Mouse (Mus musculus) kidney, postnatal 0 days (tissue): ENCODE data around the gene Arhgef17. TPM values are rescaled to one million over a fixed set of nuclear protein-coding genes. Genes with fewer than 3 reads are reported as not detected.

ENCODE experiments used
- ATAC-seq: fragments of 200-750 bp; cut with Nextera tagmentation; replicated peaks from 2 replicates; pipeline ENCODE4 v1.8.0; 2017; ENCODE audit warnings: low read depth, moderate number of reproducible peaks, moderate TSS enrichment, moderate library complexity; ENCODE audit not compliant: low FRiP score
- DNase-seq: peaks from one replicate; pipeline ENCODE4 v3.0.0-alpha.2; 2016; ENCODE audit warnings: low spot score
- H3K27ac ChIP-seq: fragments of 300-500 bp; sonication (generic); 2 replicates; pipeline ENCODE4 v1.5.1; 2014; ENCODE audit warnings: mild to moderate bottlenecking
- H3K27me3 ChIP-seq: fragments of 300-500 bp; sonication (generic); 2 replicates; pipeline ENCODE4 v1.6.1; 2014; ENCODE audit warnings: low read length, mixed read lengths; ENCODE audit not compliant: insufficient read depth
- H3K36me3 ChIP-seq: fragments of 300-500 bp; sonication (generic); 2 replicates; pipeline ENCODE4 v1.6.1; 2014; ENCODE audit warnings: low read length, mixed read lengths; ENCODE audit not compliant: insufficient read depth
- H3K4me1 ChIP-seq: fragments of 300-500 bp; sonication (generic); replicated peaks from 2 replicates; pipeline ENCODE4 v1.6.1; 2014; ENCODE audit warnings: antibody characterized with exemption, low read length, mixed read lengths; ENCODE audit not compliant: insufficient read depth
- H3K4me2 ChIP-seq: fragments of 300-500 bp; sonication (generic); 2 replicates; pipeline ENCODE4 v1.6.1; 2014; ENCODE audit warnings: mild to moderate bottlenecking, low read length, moderate library complexity, mixed read lengths
- H3K4me3 ChIP-seq: fragments of 300-500 bp; sonication (generic); replicated peaks from 2 replicates; pipeline ENCODE4 v1.5.1; 2014; ENCODE audit warnings: low read depth, low read length
- H3K9ac ChIP-seq: fragments of 300-500 bp; sonication (generic); 2 replicates; pipeline ENCODE4 v1.6.1; 2014; ENCODE audit warnings: low read depth, low read length
- H3K9me3 ChIP-seq: fragments of 300-500 bp; sonication (generic); replicated peaks from 2 replicates; pipeline ENCODE4 v1.6.1; 2016; ENCODE audit warnings: low read length, inconsistent platforms, mixed read lengths
- CTCF ChIP-seq: IDR thresholded peaks from 2 replicates; pipeline ENCODE4 v1.5.1; 2016; ENCODE audit warnings: antibody characterized with exemption, low read depth, mild to moderate bottlenecking, moderate library complexity
- WGBS: fragments of 180-500 bp; shearing (Covaris S2); extraction: QIAGEN DNeasy Blood & Tissue Kit; methylation state at CpG from one replicate; pipeline ENCODE4 v1.1.7; 2014; 5-methylcytosine and 5-hydroxymethylcytosine counted together
- polyA plus RNA-seq: library from polyadenylated mRNA; unstranded; fragments of >200 nt; fragmentation: Nextera tagmentation; extraction: Ambion mirVana; gene quantifications from 2 replicates; pipeline ENCODE4 v1.2.1, GENCODE M21; 2015

Gene Arhgef17
- polyA plus RNA-seq, 1 experiment from 2014 or later = 7.8 TPM

GRCm38 (mm10) chr7:100876771-100877170, 55.1 kb downstream of the Arhgef17 start:
- WGBS = 89% methylated on average over 9 of the region's 9 CpGs
- H3K9me3 ChIP-seq = no peaks in the 10 kb centered on the region
- no peak for DNase-seq
- no peak overlapping the region for H3K27ac ChIP-seq
- H3K4me3 ChIP-seq = no peak overlapping the region
- peaks cover 71% of the 10 kb centered on the region for H3K36me3 ChIP-seq
- no peaks in the 10 kb centered on the region for H3K27me3 ChIP-seq
- H3K4me2 ChIP-seq = no peak overlapping the region
- peaks cover 3% of the 10 kb centered on the region; the same call in 1 of the 2 replicates for H3K4me1 ChIP-seq
- no peak for TF ChIP-seq CTCF
- no peak for ATAC-seq
- H3K9ac ChIP-seq = no peak overlapping the region

GRCm38 (mm10) chr7:100876293-100876692, 55.6 kb downstream of the Arhgef17 start:
- 81% methylated on average over 13 of the region's 13 CpGs for WGBS
- Histone ChIP-seq H3K4me2 (no peak overlapping the region), H3K4me1 (peaks cover 3% of the 10 kb centered on the region; the same call in 1 of the 2 replicates), H3K9ac (no peak overlapping the region), H3K27me3 (no peaks in the 10 kb centered on the region), H3K27ac (peak overlapping the region; percentile 54; the same call in 1 of the 2 replicates), H3K9me3 (no peaks in the 10 kb centered on the region), H3K4me3 (no peak overlapping the region), H3K36me3 (peaks cover 66% of the 10 kb centered on the region)
- DNase-seq (no peak), ATAC-seq (no peak; the same call in 1 of the 2 replicates)
- no peak for TF ChIP-seq CTCF

GRCm38 (mm10) chr7:100875822-100876221, 56.1 kb downstream of the Arhgef17 start:
- Histone ChIP-seq H3K9me3 (no peaks in the 10 kb centered on the region), H3K4me3 (no peak overlapping the region), H3K9ac (no peak overlapping the region), H3K4me1 (peaks cover 3% of the 10 kb centered on the region; the same call in 1 of the 2 replicates), H3K27ac (peak overlapping the region; percentile 57; the same call in 1 of the 2 replicates), H3K4me2 (no peak overlapping the region), H3K36me3 (peaks cover 62% of the 10 kb centered on the region), H3K27me3 (no peaks in the 10 kb centered on the region)
- DNase-seq (no peak), ATAC-seq (no peak)
- TF ChIP-seq CTCF = no peak
- WGBS = 50% methylated on average over 1 of the region's 1 CpGs

GRCm38 (mm10) chr7:100873197-100873596, 58.7 kb downstream of the Arhgef17 start:
- DNase-seq (no peak), ATAC-seq (no peak)
- no peak for TF ChIP-seq CTCF
- WGBS = 89% methylated on average over 13 of the region's 13 CpGs
- H3K4me3 ChIP-seq = no peak overlapping the region
- no peaks in the 10 kb centered on the region for H3K9me3 ChIP-seq
- H3K4me1 ChIP-seq = peaks cover 3% of the 10 kb centered on the region; the same call in 1 of the 2 replicates
- H3K9ac ChIP-seq = no peak overlapping the region
- H3K27ac ChIP-seq = no peak overlapping the region
- no peaks in the 10 kb centered on the region for H3K27me3 ChIP-seq
- H3K4me2 ChIP-seq = no peak overlapping the region
- H3K36me3 ChIP-seq = peaks cover 37% of the 10 kb centered on the region

GRCm38 (mm10) chr7:100871892-100872291, 60.0 kb downstream of the Arhgef17 start:
- Histone ChIP-seq H3K27ac (no peak overlapping the region), H3K4me2 (no peak overlapping the region), H3K9ac (no peak overlapping the region), H3K4me3 (no peak overlapping the region), H3K4me1 (peaks cover 3% of the 10 kb centered on the region; the same call in 1 of the 2 replicates), H3K36me3 (peaks cover 24% of the 10 kb centered on the region), H3K27me3 (no peaks in the 10 kb centered on the region), H3K9me3 (no peaks in the 10 kb centered on the region)
- 59% methylated on average over 5 of the region's 5 CpGs for WGBS
- TF ChIP-seq CTCF = no peak
- DNase-seq = no peak
- no peak for ATAC-seq

GRCm38 (mm10) chr7:100871355-100871754, 60.6 kb downstream of the Arhgef17 start:
- Histone ChIP-seq H3K4me2 (no peak overlapping the region), H3K9ac (no peak overlapping the region), H3K36me3 (peaks cover 18% of the 10 kb centered on the region), H3K9me3 (no peaks in the 10 kb centered on the region), H3K27ac (no peak overlapping the region), H3K4me1 (peaks cover 3% of the 10 kb centered on the region; the same call in 1 of the 2 replicates), H3K4me3 (no peak overlapping the region), H3K27me3 (no peaks in the 10 kb centered on the region)
- ATAC-seq (no peak), DNase-seq (no peak)
- TF ChIP-seq CTCF = no peak
- WGBS = 83% methylated on average over 4 of the region's 4 CpGs
